Mouse (Mus musculus): Measurements from ENCODE around the gene Tpgs1.
A peak's percentile ranks its signal among the peaks of the same experiment; 100 is the strongest.

DNA sequence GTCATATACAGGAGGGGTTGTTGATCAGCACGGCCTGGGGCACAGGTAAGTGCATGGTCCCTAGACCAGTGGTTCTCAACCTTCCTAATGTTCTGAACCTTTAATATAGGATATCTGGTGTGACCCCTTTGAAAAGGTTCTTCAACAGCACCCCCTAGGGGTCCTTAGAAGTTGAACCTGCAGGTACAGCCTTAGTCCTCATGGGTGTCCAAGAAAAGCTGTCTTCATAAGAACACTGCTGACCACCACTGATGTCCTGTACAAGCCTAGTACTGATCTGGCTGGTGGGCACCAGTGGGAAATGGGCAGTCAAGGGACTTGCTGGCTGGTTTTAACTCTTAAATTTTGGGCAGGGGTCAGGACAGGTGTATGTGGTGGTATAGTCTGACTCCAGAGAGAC lies 42.9 kb downstream of the Tpgs1 start:
- TF ChIP-seq POLR2A (IDR thresholded peaks at IDR 0.05; ENCODE audit: low read depth, low read length) (0 out of 2 replicates have a peak, but pooled peaks have one; percentile 7), CHD1 (IDR thresholded peaks at IDR 0.05; ENCODE audit: low read depth, low read length) (no peak), ELF1 (IDR thresholded peaks at IDR 0.05; ENCODE audit: low read depth, low read length) (no peak), POLR2AphosphoS2 (IDR thresholded peaks at IDR 0.05; ENCODE audit: low read depth, low read length) (no peak), RCOR1 (conservative IDR thresholded peaks at IDR 0.05; ENCODE audit: low read depth, low read length) (no peak), ETS1 (conservative IDR thresholded peaks at IDR 0.05; ENCODE audit: low read depth, low read length) (no peak), EP300 (IDR thresholded peaks at IDR 0.05; ENCODE audit: low read length) (no peak), MXI1 (IDR thresholded peaks at IDR 0.05; ENCODE audit: low read depth, low read length) (no peak), ZMIZ1 (IDR thresholded peaks at IDR 0.05; ENCODE audit: low read depth, low read length) (no peak), TCF12 (IDR thresholded peaks at IDR 0.05; ENCODE audit: low read depth, low read length) (no peak), ZKSCAN1 (IDR thresholded peaks at IDR 0.05; ENCODE audit: borderline replicate concordance, low read depth, low read length) (no peak), CTCF (conservative IDR thresholded peaks at IDR 0.05 in 1 of 2, IDR thresholded peaks at IDR 0.05 in 1 of 2; ENCODE audit: low read depth in 2 of 2, low read length in 2 of 2) (peak; percentile 46 to 68), E2F4 (IDR thresholded peaks at IDR 0.05; ENCODE audit: insufficient replicate concordance, low read depth, low read length) (no peak)
